Mouse (Mus musculus) monocyte, adult 2 months (primary cell): ENCODE measurements at regions not wholly inside any gene's neighbourhood (a gene's known extent, or its start where the extent isn't known, plus 50 kb on each side); places are given as distances from the start of the nearest gene placed in this dataset.
"Not testable (repeated sequence)": the region's sequence is repeated elsewhere in the genome, so short reads cannot be mapped to it uniquely, and the experiment has no call there.

Source experiments
- DNase-seq, 2 experiments: peaks; one replicate each; pipeline ENCODE4 v3.0.0; 2022; ENCODE audit warnings: low spot score in 2 of 2, low read depth in 1 of 2

GRCm38 (mm10) chr6:31129987-31130386, 171.1 kb upstream of the Klf14 start:
- DNase-seq = no peak

GRCm38 (mm10) chr6:31130522-31130921, 171.6 kb upstream of the Klf14 start:
- no peak for DNase-seq

GRCm38 (mm10) chr6:31131716-31132115, 172.8 kb upstream of the Klf14 start:
- DNase-seq = no peak

- DNase-seq = no peak
Observed at GRCm38 (mm10) chr6:31132396-31133190, 173.7 kb upstream of the Klf14 start.

GRCm38 (mm10) chr6:31133896-31134735, 175.2 kb upstream of the Klf14 start:
- no peak for DNase-seq

- no peak for DNase-seq
Observed at GRCm38 (mm10) chr6:31134736-31135077, 175.8 kb upstream of the Klf14 start.

GRCm38 (mm10) chr6:31135580-31135979, 176.7 kb upstream of the Klf14 start:
- no peak for DNase-seq

GRCm38 (mm10) chr6:31136895-31137294, 178.0 kb upstream of the Klf14 start:
- no peak for DNase-seq

- no peak for DNase-seq
Observed at GRCm38 (mm10) chr6:31137351-31137750, 178.5 kb upstream of the Klf14 start.

GRCm38 (mm10) chr6:31140000-31140399, 181.1 kb upstream of the Klf14 start:
- DNase-seq = no peak

GRCm38 (mm10) chr6:31140593-31140992, 181.7 kb upstream of the Klf14 start:
- no peak for DNase-seq

GRCm38 (mm10) chr6:31141486-31141885, 182.6 kb upstream of the Klf14 start:
- DNase-seq = no peak

GRCm38 (mm10) chr6:31142479-31143007, 183.7 kb upstream of the Klf14 start:
- DNase-seq = not testable (repeated sequence)

GRCm38 (mm10) chr6:31145687-31146086, 186.8 kb upstream of the Klf14 start:
- no peak for DNase-seq

GRCm38 (mm10) chr6:31146779-31147178, 187.9 kb upstream of the Klf14 start:
- DNase-seq = no peak

GRCm38 (mm10) chr6:31147682-31148081, 188.8 kb upstream of the Klf14 start:
- DNase-seq = no peak

GRCm38 (mm10) chr6:31148311-31148856, 189.5 kb upstream of the Klf14 start:
- DNase-seq = no peak

GRCm38 (mm10) chr6:31149164-31149563, 190.3 kb upstream of the Klf14 start:
- DNase-seq = no peak

- no peak for DNase-seq
Observed at GRCm38 (mm10) chr6:31150416-31150815, 191.5 kb upstream of the Klf14 start.

- DNase-seq = no peak
Observed at GRCm38 (mm10) chr6:31155857-31156256, 197.0 kb upstream of the Klf14 start.

- DNase-seq = no peak
Observed at GRCm38 (mm10) chr6:31156999-31157398, 198.1 kb upstream of the Klf14 start.

- DNase-seq = no peak
Observed at GRCm38 (mm10) chr6:31157429-31157828, 198.6 kb upstream of the Klf14 start.
